Mouse (Mus musculus) heart, embryonic 11.5 days (tissue): ENCODE data around the gene Gm20708. TPM values are rescaled to one million over a fixed set of nuclear protein-coding genes. Genes with fewer than 3 reads are reported as not detected.

Experiments used
- ATAC-seq: fragments of 200-750 bp; cut with Nextera tagmentation; replicated peaks from 2 replicates; pipeline ENCODE4 v1.8.0; 2017; ENCODE audit warnings: moderate library complexity; ENCODE audit not compliant: insufficient number of reproducible peaks, low FRiP score, low TSS enrichment
- H3K27ac ChIP-seq: fragments of 300-500 bp; sonication (generic); 2 replicates; pipeline ENCODE4 v1.5.1; 2014; ENCODE audit warnings: mild to moderate bottlenecking, low read depth, low read length
- H3K27me3 ChIP-seq: fragments of 300-500 bp; sonication (generic); 2 replicates; pipeline ENCODE4 v1.6.1; 2014; ENCODE audit warnings: mild to moderate bottlenecking, low read length, mixed read lengths; ENCODE audit not compliant: control insufficient read depth, insufficient read depth
- H3K36me3 ChIP-seq: fragments of 300-500 bp; sonication (generic); 2 replicates; pipeline ENCODE4 v1.6.1; 2014; ENCODE audit warnings: mild to moderate bottlenecking, low read length, moderate library complexity, mixed read lengths; ENCODE audit not compliant: control insufficient read depth, insufficient read depth
- H3K4me1 ChIP-seq: fragments of 300-500 bp; sonication (generic); 2 replicates; pipeline ENCODE4 v1.6.1; 2014; ENCODE audit warnings: low read length; ENCODE audit not compliant: control insufficient read depth, insufficient read depth
- H3K4me2 ChIP-seq: fragments of 300-500 bp; sonication (generic); 2 replicates; pipeline ENCODE4 v1.6.1; 2014; ENCODE audit warnings: mild to moderate bottlenecking, moderate library complexity
- H3K4me3 ChIP-seq: fragments of 300-500 bp; sonication (generic); 2 replicates; pipeline ENCODE4 v1.5.1; 2014; ENCODE audit warnings: low read depth, low read length
- H3K9ac ChIP-seq: fragments of 300-500 bp; sonication (generic); 2 replicates; pipeline ENCODE4 v1.6.1; 2014; ENCODE audit warnings: mild to moderate bottlenecking, low read depth, low read length, moderate library complexity
- H3K9me3 ChIP-seq: fragments of 300-500 bp; sonication (generic); replicated peaks from 2 replicates; pipeline ENCODE4 v1.6.1; 2016; ENCODE audit warnings: low read length; ENCODE audit not compliant: control insufficient read depth
- WGBS: fragments of 180-500 bp; shearing (Covaris S2); extraction: QIAGEN DNeasy Blood & Tissue Kit; methylation state at CpG from one replicate; pipeline ENCODE4 v1.1.7; 2014; ENCODE audit not compliant: insufficient replicate concordance; 5-methylcytosine and 5-hydroxymethylcytosine counted together
- polyA plus RNA-seq: library from polyadenylated mRNA; unstranded; fragments of >200 nt; fragmentation: Nextera tagmentation; extraction: Ambion mirVana; gene quantifications from 2 replicates; pipeline ENCODE4 v1.2.1, GENCODE M21; 2014

Gm20708 gene
- polyA plus RNA-seq, 1 experiment from 2014 or later = 0.62 TPM

DNA sequence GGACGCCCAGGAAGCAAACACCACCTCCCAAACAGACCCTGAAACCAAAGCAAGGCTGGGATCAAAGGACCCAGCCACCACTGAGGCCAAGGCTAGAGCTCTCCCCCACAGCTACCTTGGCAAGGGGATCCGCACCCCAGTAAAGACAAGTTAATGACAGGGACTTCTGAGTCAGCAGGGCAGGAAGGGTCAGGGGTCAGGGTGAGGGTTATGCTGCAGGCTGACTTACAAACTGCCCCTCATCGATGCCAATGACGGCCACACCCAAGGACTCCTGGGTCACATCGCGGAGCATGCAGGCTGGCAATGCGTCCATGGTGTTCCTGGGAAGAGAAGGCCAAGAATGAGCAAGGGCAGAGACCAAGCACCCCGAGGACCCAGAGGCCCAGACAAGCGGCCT lies 12.4 kb downstream of the Gm20708 start:
- Histone ChIP-seq H3K27me3 (no peaks in the 10 kb centered on the region), H3K4me1 (peaks cover 26% of the 10 kb centered on the region), H3K9ac (no peak overlapping the region), H3K27ac (no peak overlapping the region), H3K9me3 (no peaks in the 10 kb centered on the region), H3K4me2 (no peak overlapping the region), H3K4me3 (no peak overlapping the region), H3K36me3 (peaks cover 22% of the 10 kb centered on the region)
- no peak for ATAC-seq
- WGBS = 85% methylated on average over 9 of the region's 9 CpGs

DNA sequence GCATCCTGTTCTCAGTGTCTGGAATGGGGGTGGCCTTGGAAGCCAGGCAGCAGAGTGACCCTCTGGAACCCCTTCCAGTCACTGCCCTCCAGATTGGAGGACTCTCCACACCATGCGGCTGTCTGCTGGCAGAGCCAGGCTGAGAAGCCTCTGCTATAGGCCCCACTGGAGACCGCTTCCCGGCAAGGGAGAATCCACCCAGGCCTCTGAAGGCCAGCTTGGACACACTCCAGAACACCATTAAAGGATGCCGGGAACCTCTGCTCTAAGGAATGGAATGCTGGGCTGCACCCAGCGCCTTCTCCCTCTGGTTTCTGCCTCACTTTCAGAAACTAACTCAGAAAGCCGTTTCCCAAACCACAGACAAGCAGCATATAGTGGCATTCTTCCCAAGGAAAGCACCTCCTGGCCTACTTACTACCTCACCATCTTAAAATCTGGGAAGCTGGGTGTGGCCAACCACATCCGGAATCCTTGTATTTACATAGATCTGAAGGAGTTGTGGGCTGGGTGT lies 13.3 kb downstream of the Gm20708 start:
- Histone ChIP-seq H3K4me2 (no peak overlapping the region), H3K4me3 (no peak overlapping the region), H3K27me3 (no peaks in the 10 kb centered on the region), H3K9ac (no peak overlapping the region; the same call in 1 of the 2 replicates), H3K27ac (no peak overlapping the region; the same call in 1 of the 2 replicates), H3K36me3 (peaks cover 18% of the 10 kb centered on the region), H3K9me3 (no peaks in the 10 kb centered on the region), H3K4me1 (peaks cover 36% of the 10 kb centered on the region)
- 76% methylated on average over 7 of the region's 7 CpGs for WGBS
- ATAC-seq = no peak

DNA sequence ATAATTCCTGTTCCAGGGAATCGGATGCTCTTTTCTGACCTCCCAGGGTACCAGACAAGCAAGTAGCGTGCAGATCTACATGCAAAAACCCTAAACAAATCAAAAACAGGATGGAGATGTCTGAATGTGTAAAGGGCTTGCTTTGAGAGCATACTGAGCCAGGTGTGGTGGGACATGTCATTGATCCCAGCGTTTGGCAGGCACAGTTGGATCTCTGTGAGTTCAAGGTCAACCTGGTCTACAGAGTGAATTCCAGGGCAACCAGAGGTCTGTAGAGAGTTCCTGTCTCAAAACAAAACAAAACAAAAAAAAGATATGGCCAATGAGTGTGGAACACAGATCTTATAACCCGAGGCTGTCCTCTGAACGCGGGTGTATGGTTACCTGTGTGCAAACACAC lies 13.9 kb downstream of the Gm20708 start:
- Histone ChIP-seq H3K36me3 (peaks cover 18% of the 10 kb centered on the region), H3K27ac (no peak overlapping the region)
- ATAC-seq = no peak

DNA sequence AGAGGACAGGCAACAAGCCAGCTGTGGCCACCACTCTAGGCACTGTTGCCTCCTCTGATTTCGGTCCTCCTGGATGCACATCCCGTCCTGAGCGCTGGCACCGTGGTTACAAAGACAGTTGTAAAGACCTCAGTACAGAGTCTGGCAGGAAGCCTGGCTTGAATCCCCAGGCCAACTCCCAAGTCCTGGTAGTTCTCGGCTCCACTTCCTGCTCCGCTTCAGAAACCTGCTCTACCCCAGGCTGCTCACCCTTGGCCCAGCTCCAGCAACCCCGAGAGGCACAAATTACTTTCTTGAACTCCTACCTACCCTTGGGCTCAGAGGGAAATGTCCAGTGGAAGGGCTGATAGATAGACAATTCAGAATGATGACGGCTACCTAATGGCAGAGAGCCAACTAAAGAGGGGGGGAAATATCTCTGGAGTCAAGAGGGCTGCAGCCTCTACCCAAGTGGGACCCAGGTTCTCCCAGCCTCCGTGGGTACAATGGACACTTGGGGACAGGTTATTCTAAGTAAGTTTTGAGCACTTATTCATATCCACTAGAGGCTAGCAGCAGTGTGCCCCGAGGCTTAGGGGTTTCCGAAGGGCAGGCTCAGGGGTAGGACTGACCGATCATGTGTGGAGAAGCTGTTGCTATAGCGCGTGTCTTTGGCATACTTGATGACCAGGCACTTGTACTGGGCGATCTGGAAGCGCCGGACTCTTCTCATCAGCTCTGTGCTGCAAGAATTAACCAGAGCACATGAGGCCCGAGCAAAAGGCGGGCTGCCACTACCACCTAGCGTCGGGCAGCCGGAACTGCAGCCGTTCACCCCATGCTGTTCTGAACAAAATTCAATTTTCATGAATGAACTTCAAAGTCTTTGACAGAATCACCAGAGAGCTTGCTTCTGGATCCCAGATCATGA lies 14.8 kb downstream of the Gm20708 start:
- Histone ChIP-seq H3K9ac (peak overlapping the region; percentile 86), H3K27me3 (no peaks in the 10 kb centered on the region), H3K4me1 (peaks cover 51% of the 10 kb centered on the region), H3K27ac (peak overlapping the region; percentile 89), H3K36me3 (peaks cover 18% of the 10 kb centered on the region), H3K9me3 (no peaks in the 10 kb centered on the region), H3K4me2 (peak overlapping the region; percentile 81), H3K4me3 (peak overlapping the region; percentile 65)
- WGBS = 22% methylated on average over 23 of the region's 23 CpGs
- 0 out of 2 replicates have a peak, but pooled peaks have one; percentile 43 for ATAC-seq

More for the DNA sequence above, 13.9 kb downstream of the Gm20708 start:
- H3K4me1 ChIP-seq = peaks cover 42% of the 10 kb centered on the region
- no peak overlapping the region for H3K9ac ChIP-seq
- no peak overlapping the region for H3K4me3 ChIP-seq
- H3K9me3 ChIP-seq = no peaks in the 10 kb centered on the region
- H3K4me2 ChIP-seq = no peak overlapping the region
- whole genome bisulfite sequencing = 89% methylated on average over 6 of the region's 6 CpGs
- H3K27me3 ChIP-seq = no peaks in the 10 kb centered on the region

DNA sequence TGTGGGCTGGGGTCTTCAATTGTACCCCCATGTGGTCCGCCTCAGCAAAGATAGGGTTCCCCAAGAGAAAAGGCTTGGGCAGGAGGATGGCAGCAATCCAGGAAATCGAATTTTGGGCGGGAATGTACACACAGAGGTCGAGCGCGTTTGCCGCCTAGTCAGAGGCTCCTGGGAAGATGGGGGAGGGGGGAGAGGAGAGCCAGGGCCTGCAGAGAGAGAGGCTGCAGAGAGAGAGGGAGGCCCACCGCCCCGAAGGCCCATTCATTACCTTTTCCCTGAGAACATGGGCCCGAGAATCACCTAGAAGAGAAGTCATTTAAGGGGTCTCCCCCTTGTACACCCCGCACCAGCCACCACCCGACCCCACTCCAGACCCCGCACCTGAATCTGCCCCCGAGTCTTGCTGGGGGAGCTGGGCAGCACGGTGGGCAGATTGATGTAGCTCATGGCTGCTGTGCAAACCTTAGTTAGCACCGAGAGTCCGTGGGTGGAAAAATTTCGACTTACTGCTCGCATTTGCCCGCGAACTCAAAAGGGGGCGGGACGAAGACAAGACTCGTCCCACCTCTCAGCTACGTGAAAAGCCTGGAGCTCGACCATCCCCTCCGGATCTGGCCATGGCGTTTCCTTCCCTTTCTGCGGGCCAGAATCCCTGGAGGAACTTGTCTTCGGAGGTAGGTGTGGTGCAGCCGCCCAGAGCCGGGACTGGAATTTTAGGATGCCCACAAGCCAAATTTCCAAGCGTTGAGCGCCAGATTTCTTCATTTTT lies 16.0 kb downstream of the Gm20708 start, which contains the start of the genes Afmid and Tk1:
Gene Afmid (plus strand): TSS at position 592 of the 769 bp plus-strand sequence.
Gene Tk1 (minus strand): TSS at position 760 of the 769 bp plus-strand sequence.
- peak within 1 kb of the TSS; percentile 89 for H3K27ac ChIP-seq
- no peaks in the 10 kb centered on the region for H3K9me3 ChIP-seq
- H3K4me3 ChIP-seq = peak within 1 kb of the TSS; percentile 65
- 0 out of 2 replicates have a peak, but pooled peaks have one; percentile 27 for ATAC-seq
- H3K4me1 ChIP-seq = peaks cover 57% of the 10 kb centered on the region
- H3K27me3 ChIP-seq = no peaks in the 10 kb centered on the region
- peaks cover 14% of the 10 kb centered on the region for H3K36me3 ChIP-seq
- peak within 1 kb of the TSS; percentile 81 for H3K4me2 ChIP-seq
- under 1% methylated on average over 34 of the region's 34 CpGs for WGBS
- H3K9ac ChIP-seq = peak within 1 kb of the TSS; percentile 86

DNA sequence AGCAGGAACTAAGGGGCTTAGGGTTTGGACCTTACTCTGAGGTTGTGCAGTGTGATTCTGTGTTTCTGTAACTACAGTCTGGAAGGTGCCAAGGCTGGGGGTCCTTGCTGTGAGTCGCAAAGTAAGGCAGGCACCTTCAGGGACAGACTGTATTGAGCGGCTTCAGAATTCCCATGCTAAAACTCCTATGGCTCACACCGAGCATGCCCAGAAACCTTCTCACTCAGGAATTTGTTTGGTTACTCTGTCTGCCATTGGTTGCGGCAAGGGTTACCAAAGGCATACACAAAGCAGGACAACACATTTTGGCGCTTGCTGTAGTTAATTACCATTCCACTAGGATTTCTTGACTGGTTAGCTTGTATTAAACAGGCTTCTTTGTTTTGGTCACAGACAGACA lies 16.7 kb downstream of the Gm20708 start:
- Histone ChIP-seq H3K27ac (peak overlapping the region; percentile 89), H3K27me3 (no peaks in the 10 kb centered on the region), H3K9ac (peak overlapping the region; percentile 86), H3K36me3 (peaks cover 11% of the 10 kb centered on the region), H3K9me3 (no peaks in the 10 kb centered on the region), H3K4me3 (peak overlapping the region; percentile 65), H3K4me1 (peaks cover 62% of the 10 kb centered on the region), H3K4me2 (peak overlapping the region; percentile 81)
- ATAC-seq = no peak
- 17% methylated on average over 5 of the region's 5 CpGs for WGBS

DNA sequence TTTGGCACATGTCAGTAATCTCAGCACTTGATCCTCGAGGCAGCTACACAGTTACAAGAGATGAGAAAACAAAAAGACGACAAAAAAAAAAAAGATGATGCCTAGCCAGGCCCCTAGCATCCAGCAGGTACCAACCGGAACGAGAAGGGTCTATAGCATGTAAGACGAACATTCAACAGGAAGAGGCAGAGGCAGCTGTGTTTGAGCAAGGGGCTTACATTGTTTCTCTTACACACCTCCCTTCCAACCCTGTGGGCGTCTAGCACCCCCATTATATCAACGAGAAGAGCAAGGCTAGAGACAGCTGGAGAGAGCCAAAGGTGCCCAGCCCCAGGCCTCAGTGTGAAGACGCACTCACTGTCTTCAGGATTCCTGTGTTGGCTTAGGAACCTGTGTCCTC lies 17.4 kb downstream of the Gm20708 start:
- H3K9ac ChIP-seq = 0 out of 2 replicates have a peak overlapping the region, but pooled peaks have one; percentile 3

DNA sequence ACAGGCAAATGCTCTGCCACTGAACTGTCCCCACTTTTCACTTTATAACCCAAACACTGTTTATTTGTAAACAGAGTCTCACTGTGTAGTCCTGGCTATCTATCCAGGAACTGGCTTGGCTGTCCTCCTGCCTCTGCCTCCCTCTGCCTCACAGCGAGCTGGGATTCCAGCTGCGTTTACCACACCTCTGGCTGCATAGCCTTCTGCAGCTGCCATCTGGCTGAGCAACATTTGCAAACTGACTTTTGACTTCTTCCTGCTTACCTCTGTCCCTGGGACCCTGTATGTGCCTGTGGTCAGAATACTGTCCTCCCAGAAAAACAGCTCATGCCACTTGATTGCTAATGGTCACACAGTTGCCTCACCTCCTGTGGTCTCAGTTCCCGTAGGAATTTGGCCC lies 17.9 kb downstream of the Gm20708 start:
- Histone ChIP-seq H3K9ac (0 out of 2 replicates have a peak overlapping the region, but pooled peaks have one; percentile 3), H3K27ac (peak overlapping the region; percentile 97), H3K9me3 (no peaks in the 10 kb centered on the region), H3K4me2 (peak overlapping the region; percentile 81), H3K4me1 (peaks cover 68% of the 10 kb centered on the region), H3K27me3 (no peaks in the 10 kb centered on the region), H3K36me3 (peaks cover 4% of the 10 kb centered on the region), H3K4me3 (no peak overlapping the region)
- ATAC-seq = no peak
- 53% methylated on average over 3 of the region's 3 CpGs for WGBS

More for the DNA sequence above, 17.4 kb downstream of the Gm20708 start:
- peak overlapping the region; percentile 81 for H3K4me2 ChIP-seq
- peak overlapping the region; percentile 97; the same call in 1 of the 2 replicates for H3K27ac ChIP-seq
- H3K4me3 ChIP-seq = no peak overlapping the region
- ATAC-seq = no peak
- 67% methylated on average over 8 of the region's 8 CpGs for WGBS
- peaks cover 63% of the 10 kb centered on the region for H3K4me1 ChIP-seq
- no peaks in the 10 kb centered on the region for H3K9me3 ChIP-seq
- H3K36me3 ChIP-seq = peaks cover 5% of the 10 kb centered on the region
- no peaks in the 10 kb centered on the region for H3K27me3 ChIP-seq
